Mouse (Mus musculus) heart, adult 18-20 months (tissue): Measurements from ENCODE around the gene Tekt4. TPM values are rescaled to one million over a fixed set of nuclear protein-coding genes. Genes with fewer than 3 reads are reported as not detected.

ENCODE experiments used
- DNase-seq, 2 experiments: peaks; one replicate each; pipeline ENCODE4 v3.0.0; 2021 to 2022; ENCODE audit warnings: mixed read lengths in 1 of 2
- total RNA-seq, 2 experiments: library from RNA; stranded (reverse); gene quantifications; 2 replicates each; pipeline ENCODE4 v1.2.3; 2021

The Tekt4 gene
- total RNA-seq, 2 experiments from 2014 or later: 0.67 TPM; not detected in 1

GRCm38 (mm10) chr17:25432433-25433181, 21.8 kb upstream of the Tekt4 start:
- DNase-seq: peak in 1 of 2 experiments; percentile 30

GRCm38 (mm10) chr17:25433223-25433616, 21.2 kb upstream of the Tekt4 start:
- DNase-seq: no peak

- DNase-seq: peak; percentile 25 to 51
Measured at GRCm38 (mm10) chr17:25433617-25434606, 20.5 kb upstream of the Tekt4 start, which contains the start of gene Cacna1h. Gene Cacna1h, minus strand, starts transcription at chr17:25433783.

- DNase-seq: no peak
Measured at GRCm38 (mm10) chr17:25441417-25441816, 13.0 kb upstream of the Tekt4 start.

- no peak for DNase-seq
Measured at GRCm38 (mm10) chr17:25442889-25443288, 11.5 kb upstream of the Tekt4 start.

GRCm38 (mm10) chr17:25445074-25445473, 9.3 kb upstream of the Tekt4 start:
- no peak for DNase-seq

GRCm38 (mm10) chr17:25445841-25446240, 8.6 kb upstream of the Tekt4 start:
- DNase-seq: no peak

GRCm38 (mm10) chr17:25447865-25448264, 6.5 kb upstream of the Tekt4 start:
- DNase-seq: no peak

- no peak for DNase-seq
Measured at GRCm38 (mm10) chr17:25450329-25450728, 4.1 kb upstream of the Tekt4 start.

- DNase-seq: no peak
Measured at GRCm38 (mm10) chr17:25452246-25452965, 2.0 kb upstream of the Tekt4 start.

- DNase-seq: no peak
Measured at GRCm38 (mm10) chr17:25456540-25456939, 2.1 kb downstream of the Tekt4 start.

- DNase-seq: peak in 1 of 2 experiments; percentile 31
Measured at GRCm38 (mm10) chr17:25462236-25462875, 7.9 kb downstream of the Tekt4 start.

GRCm38 (mm10) chr17:25463326-25463945, 9.0 kb downstream of the Tekt4 start:
- no peak for DNase-seq

- DNase-seq: no peak
Measured at GRCm38 (mm10) chr17:25464091-25464490, 9.7 kb downstream of the Tekt4 start.

GRCm38 (mm10) chr17:25466257-25466656, 11.8 kb downstream of the Tekt4 start:
- DNase-seq: no peak

- DNase-seq: peak in 1 of 2 experiments; percentile 24
Measured at GRCm38 (mm10) chr17:25467781-25468180, 13.4 kb downstream of the Tekt4 start.

GRCm38 (mm10) chr17:25468301-25468700, 13.9 kb downstream of the Tekt4 start:
- no peak for DNase-seq

- peak; percentile 42 to 78 for DNase-seq
Measured at GRCm38 (mm10) chr17:25469798-25470197, 15.4 kb downstream of the Tekt4 start.

GRCm38 (mm10) chr17:25471418-25471817, 17.0 kb downstream of the Tekt4 start:
- DNase-seq: peak; percentile 37

GRCm38 (mm10) chr17:25472044-25472443, 17.6 kb downstream of the Tekt4 start:
- no peak for DNase-seq
